Mouse (Mus musculus) layer of hippocampus, adult 9-11 months (tissue): ENCODE measurements at regions not wholly inside any gene's neighbourhood (a gene's known extent, or its start where the extent isn't known, plus 50 kb on each side); places are given as distances from the start of the nearest gene placed in this dataset.
A peak's percentile ranks its signal among the peaks of the same experiment; 100 is the strongest.

Experiments used
- DNase-seq: peaks from one replicate; pipeline ENCODE4 v3.0.0; 2022

DNA sequence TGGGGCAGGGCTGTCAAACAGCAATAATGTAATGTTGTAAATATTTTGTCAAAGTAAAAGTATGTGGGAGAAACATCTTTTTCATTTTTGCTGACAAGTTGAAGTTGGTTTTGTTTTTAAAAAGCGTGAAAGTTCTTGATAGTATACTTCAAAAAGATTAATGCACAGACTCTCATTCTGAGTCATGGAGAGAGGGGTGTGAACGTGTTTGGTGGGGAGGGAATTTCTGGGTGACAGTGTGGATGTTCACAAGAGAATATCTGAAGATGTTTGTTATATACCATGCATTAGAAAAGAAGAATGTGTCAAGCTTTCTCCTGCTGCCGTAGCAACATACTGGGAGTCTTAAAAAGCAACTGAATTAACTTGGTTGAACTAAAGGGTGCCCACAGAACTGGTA lies 57.0 kb downstream of the Rps29 start:
- DNase-seq, result no peak

DNA sequence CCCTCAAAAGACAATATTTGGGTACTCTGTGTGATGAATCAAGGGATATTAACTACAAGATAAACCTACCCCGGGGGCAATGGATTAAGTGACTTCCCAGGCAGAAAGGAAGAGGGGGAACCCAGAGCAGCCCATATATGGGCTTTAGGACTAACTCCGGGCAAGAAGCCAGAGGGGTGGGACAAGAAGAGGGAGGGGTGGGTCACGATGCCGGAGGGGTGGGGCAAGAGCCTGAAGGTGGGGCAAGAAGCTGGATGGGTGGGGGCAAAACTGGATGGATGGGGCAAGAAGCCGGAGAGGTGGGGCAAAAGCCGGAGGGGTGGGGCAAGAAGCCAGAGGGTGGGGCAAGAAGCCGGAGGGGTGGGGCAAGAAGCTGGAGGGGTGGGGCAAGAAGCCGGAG lies 64.1 kb downstream of the Rps29 start:
- no peak for DNase-seq

DNA sequence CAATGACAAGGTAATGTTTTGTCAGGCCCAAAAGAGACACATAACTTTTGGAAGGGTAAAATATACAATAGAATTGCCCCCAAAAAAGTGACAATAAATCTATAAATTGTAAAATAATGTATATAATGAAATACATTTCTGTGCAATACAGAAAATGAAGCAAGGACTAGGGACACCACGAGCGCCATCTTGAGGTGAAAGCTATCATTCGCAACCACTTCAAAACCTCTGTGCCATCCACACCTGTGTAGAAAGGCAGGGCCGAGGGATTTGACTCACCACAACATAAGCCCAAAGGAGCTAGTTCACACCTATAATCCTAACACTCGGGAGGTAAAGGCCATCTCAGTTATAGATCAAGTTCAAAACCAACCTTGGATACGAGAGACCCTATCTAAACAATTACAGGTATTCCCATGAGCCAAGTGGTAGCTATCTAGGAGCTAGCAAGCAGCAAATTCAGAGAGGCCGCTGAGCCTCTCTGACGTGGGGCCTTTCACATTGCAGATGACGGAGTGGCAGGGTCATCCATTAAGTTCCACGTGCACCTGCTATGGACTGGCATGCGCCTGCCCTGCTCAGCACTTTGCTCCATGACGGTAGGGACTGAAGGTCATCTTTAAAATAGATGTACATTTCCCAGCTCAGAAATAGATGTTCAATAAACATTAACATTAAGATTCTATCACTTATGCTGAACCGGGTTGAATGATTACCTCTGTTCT lies 65.8 kb downstream of the Rps29 start:
- no peak for DNase-seq

DNA sequence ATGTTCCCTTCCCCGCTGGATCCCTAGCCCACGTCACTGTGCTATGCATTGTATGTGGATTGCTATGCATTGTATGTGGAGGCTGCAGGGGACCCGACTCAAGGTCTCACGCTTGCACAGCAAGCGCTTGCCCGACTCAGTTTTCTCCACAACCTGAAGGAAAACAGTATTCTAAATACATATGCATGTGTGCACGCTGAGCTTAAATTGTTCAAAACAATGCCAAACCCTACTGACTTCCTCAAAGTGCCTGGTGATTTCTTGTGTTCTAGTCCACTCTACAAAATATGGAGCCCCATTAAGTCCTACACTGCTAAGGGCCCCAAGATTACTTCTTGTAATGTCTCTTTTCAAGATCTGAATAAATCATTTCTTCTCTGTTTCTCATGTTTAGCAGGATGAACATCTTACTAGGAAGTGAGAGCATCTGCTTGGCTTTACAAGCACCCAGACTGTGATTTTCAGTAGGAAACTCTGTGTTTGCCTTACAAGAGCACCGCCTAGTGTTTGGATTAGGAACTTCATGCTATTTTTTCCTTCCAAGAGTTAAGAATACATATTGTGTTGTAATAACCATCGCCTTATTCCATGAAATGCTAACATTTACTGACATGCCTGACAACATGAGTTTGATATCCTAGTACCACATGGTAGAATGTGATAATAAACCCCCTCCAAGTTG lies 70.9 kb downstream of the Rps29 start:
- DNase-seq, result peak; percentile 35

DNA sequence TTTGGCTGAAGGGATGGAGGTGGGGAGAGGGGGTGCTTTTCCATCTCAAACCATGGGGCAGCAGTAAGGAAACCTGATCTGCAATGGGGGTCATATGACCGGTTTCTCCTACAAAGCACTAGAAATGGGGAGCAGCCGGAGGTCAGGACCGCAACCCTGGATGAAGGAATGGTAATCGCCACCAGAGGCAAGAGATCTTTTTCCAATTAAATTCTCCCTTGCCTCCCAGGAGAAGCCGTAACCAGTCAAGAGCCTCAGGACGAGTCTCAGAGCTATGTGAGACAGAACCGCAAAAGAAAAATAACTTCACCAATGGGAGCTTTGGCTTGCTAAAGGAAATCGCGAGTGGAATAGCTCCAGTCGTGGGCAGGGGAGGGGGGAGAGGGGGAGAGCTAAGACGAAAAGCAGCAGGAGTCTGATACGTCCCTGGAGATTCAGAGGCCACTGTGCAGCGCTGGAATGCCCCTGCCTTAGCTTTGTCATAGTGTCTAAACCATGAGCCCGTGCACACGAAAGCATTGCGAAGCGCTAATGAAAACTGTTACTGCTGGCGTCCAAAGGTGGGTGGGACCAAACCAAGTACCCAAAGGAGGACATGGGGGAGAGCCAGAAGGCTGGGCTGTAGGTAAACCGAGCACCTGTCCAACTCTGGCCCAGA lies 73.3 kb downstream of the Rps29 start:
- no peak for DNase-seq

DNA sequence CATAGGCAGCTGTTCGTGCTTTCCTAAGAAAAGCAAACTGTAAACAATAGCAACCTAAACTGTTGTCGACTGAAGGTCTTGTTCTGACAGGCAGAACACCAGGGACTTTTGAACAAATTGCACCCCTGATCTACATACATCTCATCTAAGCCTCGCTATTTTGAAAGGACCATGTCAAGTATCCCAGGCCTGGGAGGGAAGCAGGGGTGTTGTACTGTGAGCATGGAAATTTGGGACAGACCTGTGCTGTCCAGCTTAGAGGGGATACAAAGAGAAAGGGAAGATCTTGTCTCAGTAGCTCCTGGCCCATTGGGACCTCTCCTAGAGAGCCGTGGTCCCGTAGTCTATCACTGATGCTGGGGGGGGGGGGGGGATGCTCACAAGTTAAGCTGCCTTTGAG lies 74.3 kb downstream of the Rps29 start:
- no peak for DNase-seq

DNA sequence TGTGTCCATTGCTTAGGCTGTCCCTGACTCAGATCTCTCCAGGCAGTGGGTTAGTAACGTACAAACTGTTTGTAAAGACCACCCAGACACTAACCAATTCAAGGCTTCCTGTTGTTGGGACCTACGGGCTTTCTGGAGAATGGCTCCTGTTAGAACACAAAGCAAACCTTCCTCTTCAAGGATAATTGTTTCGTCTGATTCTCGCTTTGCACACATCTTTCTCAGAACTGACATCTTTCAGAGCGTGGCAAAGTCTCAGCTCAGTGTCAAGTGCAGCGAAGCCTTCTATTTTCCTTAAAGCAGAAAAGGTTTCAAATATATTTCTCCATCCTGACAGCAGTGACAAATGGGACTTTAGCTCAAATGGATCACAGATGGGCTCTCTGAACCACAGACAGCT lies 76.9 kb downstream of the Rps29 start:
- no peak for DNase-seq

DNA sequence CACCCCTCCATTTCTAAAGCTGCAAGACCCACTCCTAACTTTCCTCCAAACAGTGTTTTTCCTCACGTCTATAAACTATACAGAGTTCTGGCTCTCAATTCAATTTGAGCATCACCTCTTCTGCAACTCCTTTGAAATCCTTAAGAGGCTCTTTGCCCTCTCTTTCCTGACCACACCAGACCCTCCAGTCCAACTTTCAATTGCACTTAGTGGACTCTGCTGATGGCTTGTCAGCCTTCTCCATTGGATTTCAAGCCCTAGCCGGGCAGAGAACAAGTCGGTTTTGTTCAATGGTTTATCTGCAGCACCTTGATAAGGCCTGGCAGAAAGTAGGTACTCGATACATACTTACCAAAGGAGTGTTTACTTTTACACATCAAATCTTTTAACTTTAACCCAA lies 119.4 kb downstream of the Rps29 start:
- DNase-seq, result no peak

DNA sequence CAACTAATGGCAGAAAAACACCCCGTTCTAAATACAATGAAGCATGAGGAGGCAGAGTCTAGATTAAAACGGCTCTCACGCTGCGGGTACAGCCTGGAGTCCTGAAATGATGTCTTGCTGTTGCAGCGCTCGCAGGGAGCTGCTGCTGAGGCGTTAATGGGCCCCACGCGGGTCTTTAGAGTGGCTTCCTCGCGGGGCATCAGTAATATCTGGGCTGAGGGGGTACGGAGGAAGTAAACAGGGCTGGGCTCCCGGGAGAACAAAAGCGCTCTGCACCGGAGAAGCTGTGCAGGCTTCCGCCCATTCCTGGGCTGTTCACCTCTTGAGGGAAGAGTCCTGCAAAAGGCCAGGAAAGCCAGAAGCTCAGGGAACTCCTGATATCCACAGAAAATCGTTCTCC lies 135.4 kb downstream of the Rps29 start:
- no peak for DNase-seq

DNA sequence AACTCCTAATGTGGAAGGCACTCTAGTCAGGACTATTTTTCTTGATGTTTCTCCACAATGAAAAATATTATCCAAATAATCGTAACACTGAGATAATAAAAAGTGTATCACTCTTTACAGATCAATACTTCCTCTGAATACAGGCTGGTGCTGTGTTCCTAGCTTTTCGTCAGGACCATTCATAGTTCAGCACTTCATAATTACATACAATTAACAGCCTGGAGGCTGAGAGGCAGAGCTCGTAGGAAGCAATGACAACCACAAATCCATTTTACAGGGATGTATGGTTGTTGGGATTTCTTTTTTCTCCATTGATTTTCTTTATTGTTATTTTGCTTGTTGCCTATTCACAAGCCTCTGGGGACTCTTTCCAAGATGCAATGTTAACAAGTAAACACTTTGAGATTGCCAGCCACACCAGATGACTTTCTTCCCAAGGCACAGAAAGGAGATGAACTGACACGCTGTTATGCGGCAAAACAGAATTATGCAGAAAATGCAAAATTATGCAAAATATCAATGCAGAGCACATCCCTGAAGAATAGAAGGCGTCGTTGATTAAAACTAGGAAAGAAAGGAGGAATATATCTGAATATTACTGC lies 142.2 kb downstream of the Rps29 start:
- no peak for DNase-seq

DNA sequence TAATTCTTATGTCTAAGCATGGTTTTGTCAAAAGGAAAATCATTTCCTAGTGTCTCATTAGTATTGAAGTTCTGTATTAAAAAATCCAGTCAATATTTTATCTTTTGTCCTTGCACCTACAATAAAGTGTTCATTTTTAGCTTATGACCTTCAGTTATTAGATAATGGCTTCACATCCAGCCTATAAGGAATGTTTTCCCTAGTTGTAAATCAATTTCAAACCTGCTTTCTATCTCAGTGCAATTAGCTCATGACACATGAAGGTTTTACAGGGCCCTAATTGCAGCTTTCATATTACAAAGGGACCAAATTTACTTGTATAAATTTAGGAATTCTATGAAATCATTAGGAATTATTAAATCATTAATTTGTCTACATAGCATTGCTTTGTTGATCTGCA lies 153.8 kb downstream of the Rps29 start:
- no peak for DNase-seq

DNA sequence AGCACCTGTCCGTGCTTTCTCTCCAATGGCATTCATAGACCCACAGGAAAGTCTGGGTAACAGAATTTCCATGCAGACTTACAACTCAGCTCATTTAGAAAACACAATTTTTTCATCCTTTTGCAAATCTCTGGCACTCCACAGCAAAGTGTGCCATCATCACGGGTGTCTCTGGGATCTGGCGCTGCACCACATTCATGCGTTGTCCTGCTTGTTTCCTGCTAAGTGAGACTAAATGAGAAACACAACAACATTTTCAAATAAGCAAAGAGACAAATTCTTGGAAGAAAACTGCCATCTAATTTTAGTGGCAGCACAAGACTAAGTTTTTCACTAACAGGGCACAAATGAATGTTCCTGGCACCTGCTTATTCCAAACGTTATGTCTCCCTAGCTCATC lies 156.9 kb downstream of the Rps29 start:
- peak; percentile 4 for DNase-seq

DNA sequence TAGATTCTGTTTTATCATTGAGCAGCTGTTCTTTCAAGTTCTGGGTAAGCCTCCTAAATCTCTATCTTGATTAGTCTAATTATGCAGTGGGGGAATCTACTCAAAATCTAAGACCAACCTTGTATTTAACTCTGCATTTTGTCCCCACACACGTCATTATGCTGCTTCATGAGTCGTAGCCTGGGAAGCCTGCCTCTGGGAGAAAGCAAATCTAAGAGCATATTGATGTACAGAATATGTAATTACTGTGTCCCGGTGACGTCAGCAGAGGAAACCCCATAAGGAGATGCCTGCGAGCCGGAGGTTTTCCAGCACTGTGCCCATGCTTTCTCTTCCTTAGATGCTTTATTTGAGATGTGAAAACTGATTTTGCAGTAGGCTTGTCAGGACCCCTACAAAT lies 161.7 kb downstream of the Rps29 start:
- DNase-seq, result peak; percentile 11

DNA sequence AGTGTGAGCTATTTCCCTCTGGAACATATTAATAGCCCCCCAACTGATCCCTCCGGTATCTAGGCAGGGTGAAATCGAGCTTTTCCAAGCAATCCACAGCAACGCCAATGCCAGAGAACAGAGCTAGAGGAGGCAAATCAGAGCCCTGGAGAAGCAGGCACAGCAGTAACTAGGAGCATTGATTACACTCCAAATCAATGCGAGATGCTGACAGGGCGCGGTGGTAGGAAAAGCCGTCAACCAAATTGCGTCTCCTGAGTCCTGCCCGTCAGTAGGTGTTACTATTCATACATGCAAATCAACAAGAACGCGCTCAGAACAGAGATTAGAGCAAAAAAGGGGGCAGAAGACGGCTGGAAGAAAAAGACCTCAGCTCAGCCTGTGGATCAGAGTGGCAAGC lies 162.2 kb downstream of the Rps29 start:
- no peak for DNase-seq

DNA sequence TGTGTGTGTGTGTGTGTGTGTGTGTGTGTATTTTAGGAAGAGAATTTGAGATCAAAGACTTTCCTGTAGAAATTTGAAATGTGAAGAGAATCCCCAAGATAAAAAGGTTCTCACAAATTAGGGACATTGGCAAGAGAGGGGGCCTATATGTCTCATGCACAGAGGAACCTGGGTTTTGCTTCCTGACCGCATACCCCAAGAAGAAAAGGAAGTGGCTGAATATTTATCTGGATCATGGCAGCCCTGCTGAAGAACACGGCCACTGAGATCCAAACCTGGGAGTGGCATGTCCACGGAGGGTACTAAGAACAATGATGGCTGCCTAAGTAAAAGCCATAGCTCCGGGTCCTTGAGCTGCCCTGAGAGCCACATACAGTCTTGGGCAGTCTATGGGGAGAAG lies 178.3 kb downstream of the Rps29 start:
- DNase-seq, result no peak

DNA sequence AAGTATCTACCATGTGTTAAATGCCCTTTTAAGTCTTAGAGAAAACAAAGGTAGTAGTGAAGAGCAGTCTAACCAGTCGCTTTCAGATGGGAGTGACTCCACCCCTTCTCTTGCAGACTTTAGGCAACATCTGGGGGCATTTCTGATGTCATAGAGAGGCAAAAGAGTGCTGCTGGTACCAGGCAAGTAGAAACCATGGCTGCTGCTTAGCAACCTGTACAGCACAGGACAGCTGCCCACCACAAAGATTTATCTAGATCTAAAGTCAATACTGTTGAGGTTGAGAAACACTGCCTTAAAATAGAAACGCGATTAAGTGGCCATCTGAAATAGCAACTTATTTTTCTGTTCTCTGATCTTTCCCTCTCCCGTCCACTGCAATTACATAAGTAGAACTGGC lies 178.8 kb downstream of the Rps29 start:
- no peak for DNase-seq

DNA sequence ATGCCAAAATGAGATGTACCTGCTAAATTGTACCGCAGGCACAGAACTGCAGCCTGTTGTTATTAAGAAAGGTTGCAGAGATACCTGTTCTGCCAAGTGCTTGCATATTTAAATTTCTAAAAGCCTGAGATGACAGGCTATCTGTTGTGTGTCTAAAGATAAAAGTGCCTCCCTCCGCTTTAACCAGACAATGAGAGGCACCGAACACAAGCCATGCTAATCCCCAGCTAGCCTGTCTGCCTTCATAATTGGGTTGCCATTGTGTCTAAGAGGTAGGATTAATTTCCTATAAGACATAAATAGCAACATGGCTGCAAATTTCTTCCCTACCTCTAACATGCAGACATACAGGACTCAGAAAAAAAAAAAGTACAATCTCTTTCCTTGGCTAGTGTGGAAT lies 179.8 kb downstream of the Rps29 start:
- DNase-seq, result no peak

DNA sequence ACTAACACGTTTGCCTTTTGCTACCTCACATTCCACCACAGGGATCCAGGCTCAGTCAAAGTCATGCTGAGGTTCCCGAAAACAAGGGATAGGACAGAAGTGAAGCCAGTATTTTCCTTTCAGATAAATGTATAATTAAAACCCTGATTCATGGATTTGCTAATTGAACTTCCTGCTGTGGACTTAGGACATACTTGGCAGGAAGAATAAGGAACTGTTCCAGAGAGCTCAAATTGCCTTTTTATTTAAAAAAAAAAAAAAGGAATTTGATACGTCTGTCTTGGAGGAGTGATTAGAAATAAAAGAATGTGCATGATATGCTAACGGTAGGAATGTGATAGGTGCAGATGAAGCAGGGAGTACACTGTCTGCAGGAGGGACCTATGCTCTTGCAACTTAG lies 181.7 kb downstream of the Rps29 start:
- DNase-seq, result no peak

DNA sequence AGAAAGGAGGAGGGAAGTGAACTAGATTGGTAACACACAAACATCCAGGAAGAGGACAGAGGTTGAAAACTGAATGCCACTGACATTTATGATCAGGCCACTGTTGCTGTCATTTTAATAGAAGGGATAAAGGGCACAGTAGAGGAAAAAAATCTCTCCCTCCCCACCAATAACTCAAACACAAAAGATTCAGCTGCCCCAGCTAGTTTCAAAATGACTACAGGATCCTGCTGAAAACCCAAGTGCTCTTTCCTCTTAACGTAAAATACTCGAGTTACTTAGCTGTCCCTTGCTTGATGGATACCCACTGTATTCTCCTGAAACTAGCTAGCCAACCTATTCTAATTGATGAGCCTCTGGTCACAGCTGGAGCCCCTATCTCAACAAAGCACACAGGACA lies 211.7 kb downstream of the Rps29 start:
- no peak for DNase-seq

DNA sequence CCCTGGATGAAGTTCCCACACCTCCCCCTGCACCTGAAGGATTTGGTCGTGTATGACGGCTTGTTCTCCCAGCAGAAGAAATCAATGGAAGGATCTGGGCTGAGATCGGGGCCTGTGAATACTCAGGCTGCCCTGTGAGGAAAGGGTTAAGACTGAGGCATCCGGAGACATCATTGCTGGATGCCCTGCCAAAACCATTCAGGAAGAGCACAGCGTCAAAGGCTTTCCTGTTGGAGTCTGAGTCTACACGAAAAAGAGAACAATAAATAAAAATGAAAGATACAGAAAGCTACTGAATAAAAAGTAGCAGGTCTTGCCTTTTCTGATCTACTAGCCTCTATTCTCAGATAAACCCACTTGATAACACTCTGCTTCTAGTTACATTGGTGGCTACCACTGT lies 248.4 kb downstream of the Rps29 start:
- no peak for DNase-seq

DNA sequence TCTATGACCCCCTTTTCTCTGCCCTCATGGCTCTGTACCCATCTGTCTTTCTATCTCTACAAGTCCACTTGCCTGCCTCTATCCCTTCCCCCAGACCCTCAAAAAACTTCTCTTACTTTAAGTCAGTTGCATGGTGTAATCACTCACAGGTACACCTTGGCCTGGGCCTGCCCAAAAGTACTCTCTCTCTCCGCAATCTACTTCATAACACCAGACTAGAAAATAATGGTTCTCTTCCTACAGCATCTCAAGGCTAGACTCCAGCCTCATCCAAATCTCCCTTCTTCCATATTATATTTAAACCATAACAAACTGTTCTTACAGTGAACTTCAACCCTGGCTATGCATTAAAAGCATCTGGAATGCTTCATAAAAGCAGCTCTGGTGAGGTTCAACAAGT lies 254.2 kb downstream of the Rps29 start:
- DNase-seq, result no peak

DNA sequence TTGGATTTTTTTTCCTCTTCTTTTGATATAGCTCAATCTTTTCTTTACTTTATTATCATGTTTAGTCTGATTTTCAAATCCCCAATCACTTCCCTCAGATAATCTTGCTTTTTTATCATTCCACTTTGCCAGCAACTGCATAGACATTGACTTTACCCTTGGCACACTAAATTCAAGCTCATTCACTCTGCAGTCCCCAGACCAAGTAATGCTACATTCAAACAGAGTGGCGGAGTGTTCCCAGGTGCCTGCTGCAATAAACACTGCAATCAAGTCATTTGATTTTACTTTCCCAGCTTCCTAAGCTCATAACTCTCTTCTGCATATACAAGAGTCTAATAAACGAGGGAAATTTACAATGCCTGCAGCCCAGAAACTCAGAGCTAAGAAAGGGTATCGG lies 269.8 kb downstream of the Rps29 start:
- DNase-seq, result no peak

DNA sequence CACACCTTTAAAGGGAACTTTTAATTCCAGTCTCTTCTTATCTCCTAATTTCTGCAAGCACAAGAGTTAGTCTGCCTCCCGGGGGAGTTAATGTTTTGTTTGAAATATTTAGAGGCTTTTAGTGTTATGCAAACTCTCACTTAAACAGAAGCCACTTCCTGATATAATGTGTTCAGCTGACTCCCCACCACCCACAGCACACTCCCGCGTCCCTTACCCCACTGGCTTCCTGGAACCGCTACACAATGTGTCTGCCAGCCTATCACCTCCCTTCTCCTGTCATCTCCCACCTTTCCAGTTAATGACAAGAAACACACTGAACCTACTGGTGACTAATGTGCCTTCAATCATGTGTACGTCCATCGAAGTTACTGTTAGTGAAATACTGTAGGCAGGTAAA lies 276.5 kb downstream of the Rps29 start:
- no peak for DNase-seq

DNA sequence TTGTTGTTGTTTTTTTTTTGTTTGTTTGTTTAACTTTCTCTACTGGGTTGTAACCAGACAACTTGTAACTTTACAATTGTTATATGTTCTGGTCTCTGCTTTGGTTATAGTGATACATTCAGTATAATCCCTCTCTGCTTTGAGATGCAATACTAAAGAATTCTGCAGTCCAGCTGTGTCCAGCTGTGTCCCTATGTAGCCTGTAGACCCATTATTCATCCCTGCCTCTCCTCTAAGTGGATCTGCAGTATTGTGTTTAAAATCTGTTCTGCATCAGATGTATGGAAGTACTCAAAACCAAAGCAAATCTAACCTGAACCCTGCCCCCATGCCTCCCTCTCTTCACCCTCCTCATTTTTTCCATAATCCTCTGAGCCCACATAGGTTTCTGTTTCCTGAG lies 279.6 kb downstream of the Rps29 start:
- no peak for DNase-seq
